Mouse (Mus musculus) frontal cortex, adult (tissue): ENCODE data around the gene 2810006K23Rik.
"Not testable (repeated sequence)": the region's sequence is repeated elsewhere in the genome, so short reads cannot be mapped to it uniquely, and the experiment has no call there.

Experiments
- ATAC-seq: cut with Nextera tagmentation; 2 replicates; pipeline ENCODE4 v1.9.2; 2017; ENCODE audit warnings: mild to moderate bottlenecking, moderate library complexity, mixed read lengths; ENCODE audit not compliant: low TSS enrichment

Gene 2810006K23Rik

GRCm38 (mm10) chr5:124349196-124349595 lies 21.3 kb downstream of the 2810006K23Rik start:
- no peak for ATAC-seq

- ATAC-seq = no peak
These were observed 22.5 kb downstream of the 2810006K23Rik start for GRCm38 (mm10) chr5:124350350-124350749.

- ATAC-seq = peak; percentile 36
These were observed 23.2 kb downstream of the 2810006K23Rik start for GRCm38 (mm10) chr5:124351111-124351560.

- no peak for ATAC-seq
These were observed 23.7 kb downstream of the 2810006K23Rik start for GRCm38 (mm10) chr5:124351604-124352003.

GRCm38 (mm10) chr5:124352141-124352920 lies 24.4 kb downstream of the 2810006K23Rik start:
- ATAC-seq = 0 out of 2 replicates have a peak, but pooled peaks have one; percentile 17

GRCm38 (mm10) chr5:124353011-124353725 lies 25.3 kb downstream of the 2810006K23Rik start:
- no peak for ATAC-seq

GRCm38 (mm10) chr5:124353726-124354547 lies 26.0 kb downstream of the 2810006K23Rik start:
- 0 out of 2 replicates have a peak, but pooled peaks have one; percentile 22 for ATAC-seq

- ATAC-seq = 0 out of 2 replicates have a peak, but pooled peaks have one; percentile 14
These were observed 26.9 kb downstream of the 2810006K23Rik start for GRCm38 (mm10) chr5:124354574-124355424.

GRCm38 (mm10) chr5:124355425-124355959 lies 27.6 kb downstream of the 2810006K23Rik start:
- ATAC-seq = no peak

GRCm38 (mm10) chr5:124356695-124357094 lies 28.8 kb downstream of the 2810006K23Rik start:
- ATAC-seq = no peak

GRCm38 (mm10) chr5:124359641-124360040 lies 31.8 kb downstream of the 2810006K23Rik start:
- ATAC-seq = no peak

GRCm38 (mm10) chr5:124362982-124363381 lies 35.1 kb downstream of the 2810006K23Rik start, which contains the start of gene Cdk2ap1:
Gene Cdk2ap1, minus strand, starts transcription at chr5:124363082.
- ATAC-seq = not testable (repeated sequence)

GRCm38 (mm10) chr5:124364173-124364918 lies 36.5 kb downstream of the 2810006K23Rik start:
- peak; percentile 88 for ATAC-seq

GRCm38 (mm10) chr5:124365754-124366153 lies 37.9 kb downstream of the 2810006K23Rik start:
- peak; percentile 51 for ATAC-seq

GRCm38 (mm10) chr5:124366721-124367120 lies 38.8 kb downstream of the 2810006K23Rik start:
- ATAC-seq = no peak

GRCm38 (mm10) chr5:124374298-124374697 lies 46.4 kb downstream of the 2810006K23Rik start:
- peak; percentile 73; the same call in 1 of the 2 replicates for ATAC-seq

- ATAC-seq = no peak
These were observed 48.5 kb downstream of the 2810006K23Rik start for GRCm38 (mm10) chr5:124376401-124376800.

GRCm38 (mm10) chr5:124377149-124377548 lies 49.3 kb downstream of the 2810006K23Rik start:
- no peak for ATAC-seq

GRCm38 (mm10) chr5:124380121-124380520 lies 52.2 kb downstream of the 2810006K23Rik start:
- ATAC-seq = no peak

GRCm38 (mm10) chr5:124387932-124388331 lies 60.0 kb downstream of the 2810006K23Rik start:
- no peak for ATAC-seq
